Mouse (Mus musculus) olfactory bulb, adult 2 months (tissue): ENCODE measurements around the gene Lamtor1. TPM values are rescaled to one million over a fixed set of nuclear protein-coding genes. Genes with fewer than 3 reads are reported as not detected.

ENCODE experiments used
- H3K27ac ChIP-seq: fragments of 200-500 bp; 2 replicates; pipeline ENCODE4 v1.5.1; 2012; ENCODE audit warnings: low read depth, low read length; ENCODE audit not compliant: insufficient read depth
- H3K4me1 ChIP-seq: fragments of 200-500 bp; 2 replicates; pipeline ENCODE4 v1.6.1; 2012; ENCODE audit warnings: low read length; ENCODE audit not compliant: control insufficient read depth, insufficient read depth
- H3K4me3 ChIP-seq: fragments of 200-500 bp; 2 replicates; pipeline ENCODE4 v1.5.1; 2012; ENCODE audit warnings: mild to moderate bottlenecking, low read depth, low read length, moderate library complexity; ENCODE audit not compliant: insufficient read depth
- CTCF ChIP-seq: fragments of 200-500 bp; IDR thresholded peaks from 2 replicates; pipeline ENCODE4 v1.5.1; 2012; ENCODE audit warnings: low read depth, mild to moderate bottlenecking, low read length, moderate library complexity; ENCODE audit not compliant: insufficient read depth
- POLR2A ChIP-seq: fragments of 200-500 bp; IDR thresholded peaks from 2 replicates; pipeline ENCODE4 v1.6.1; 2012; ENCODE audit warnings: mild to moderate bottlenecking, low read depth, low read length, moderate library complexity; ENCODE audit not compliant: insufficient read depth
- WGBS: fragments of 180-500 bp; shearing (Covaris S2); methylation state at CpG from one replicate; pipeline ENCODE4 v1.1.7; 2018; 5-methylcytosine and 5-hydroxymethylcytosine counted together
- polyA plus RNA-seq: library from polyadenylated mRNA; stranded (reverse); fragments of >200 nt; gene quantifications from 2 replicates; pipeline ENCODE4 v1.2.4, GENCODE M21; 2012; ENCODE audit warnings: low replicate concordance; ENCODE audit not compliant: missing spikeins, insufficient read depth, insufficient read length

Gene Lamtor1
- polyA plus RNA-seq, 1 experiment, result not detected

GRCm38 (mm10) chr7:101962829-101963228 lies 57.1 kb downstream of the Lamtor1 start:
- no peak overlapping the region for H3K27ac ChIP-seq
- TF ChIP-seq CTCF, result no peak
- TF ChIP-seq POLR2A, result no peak
- peaks cover 3% of the 10 kb centered on the region; the same call in 1 of the 2 replicates for H3K4me1 ChIP-seq
- 100% methylated on average over 2 of the region's 2 CpGs for WGBS
- H3K4me3 ChIP-seq, result no peak overlapping the region

- Histone ChIP-seq H3K4me1 (peaks cover 3% of the 10 kb centered on the region; the same call in 1 of the 2 replicates), H3K27ac (no peak overlapping the region), H3K4me3 (no peak overlapping the region)
- WGBS, result 92% methylated on average over 2 of the region's 2 CpGs
- no peak for TF ChIP-seq CTCF
- TF ChIP-seq POLR2A, result no peak
Observed at GRCm38 (mm10) chr7:101963621-101964020, 57.9 kb downstream of the Lamtor1 start.

GRCm38 (mm10) chr7:101964551-101964950 lies 58.8 kb downstream of the Lamtor1 start:
- no peak overlapping the region for H3K4me3 ChIP-seq
- 94% methylated on average over 4 of the region's 4 CpGs for WGBS
- TF ChIP-seq CTCF, result no peak
- no peak for TF ChIP-seq POLR2A
- peaks cover 3% of the 10 kb centered on the region; the same call in 1 of the 2 replicates for H3K4me1 ChIP-seq
- H3K27ac ChIP-seq, result no peak overlapping the region

- TF ChIP-seq CTCF (no peak), POLR2A (no peak)
- Histone ChIP-seq H3K27ac (no peak overlapping the region), H3K4me1 (peaks cover 6% of the 10 kb centered on the region; the same call in 1 of the 2 replicates), H3K4me3 (no peak overlapping the region)
- 22% methylated on average over 2 of the region's 2 CpGs for WGBS
Observed at GRCm38 (mm10) chr7:101965606-101966005, 59.9 kb downstream of the Lamtor1 start.

- peaks cover 6% of the 10 kb centered on the region; the same call in 1 of the 2 replicates for H3K4me1 ChIP-seq
- WGBS, result 42% methylated on average over 1 of the region's 1 CpGs
- H3K27ac ChIP-seq, result no peak overlapping the region
- no peak overlapping the region for H3K4me3 ChIP-seq
- no peak for TF ChIP-seq CTCF
- TF ChIP-seq POLR2A, result no peak
Observed at GRCm38 (mm10) chr7:101967256-101967655, 61.6 kb downstream of the Lamtor1 start.

GRCm38 (mm10) chr7:101968751-101969150 lies 63.0 kb downstream of the Lamtor1 start:
- TF ChIP-seq CTCF (no peak), POLR2A (no peak)
- H3K4me1 ChIP-seq, result peaks cover 13% of the 10 kb centered on the region
- H3K27ac ChIP-seq, result no peak overlapping the region
- H3K4me3 ChIP-seq, result no peak overlapping the region
- 48% methylated on average over 2 of the region's 2 CpGs for WGBS

- WGBS, result under 1% methylated on average over 47 of the region's 53 CpGs
- H3K4me3 ChIP-seq, result peak overlapping the region; percentile 95
- H3K4me1 ChIP-seq, result peaks cover 13% of the 10 kb centered on the region
- peak overlapping the region; percentile 99 for H3K27ac ChIP-seq
- TF ChIP-seq CTCF, result no peak
- TF ChIP-seq POLR2A, result peak; percentile 34; the same call in 1 of the 2 replicates
Observed at GRCm38 (mm10) chr7:101969694-101970428, 64.2 kb downstream of the Lamtor1 start.

- Histone ChIP-seq H3K4me1 (peaks cover 13% of the 10 kb centered on the region), H3K27ac (peak overlapping the region; percentile 99), H3K4me3 (peak overlapping the region; percentile 95)
- TF ChIP-seq POLR2A (no peak), CTCF (no peak)
- 2% methylated on average over 16 of the region's 17 CpGs for WGBS
Observed at GRCm38 (mm10) chr7:101970429-101970775, 64.7 kb downstream of the Lamtor1 start.

- peak overlapping the region; percentile 88 for H3K27ac ChIP-seq
- WGBS, result 1% methylated on average over 19 of the region's 19 CpGs
- peak overlapping the region; percentile 95 for H3K4me3 ChIP-seq
- H3K4me1 ChIP-seq, result peaks cover 13% of the 10 kb centered on the region
- TF ChIP-seq CTCF (no peak), POLR2A (no peak)
Observed at GRCm38 (mm10) chr7:101970821-101971461, 65.2 kb downstream of the Lamtor1 start.
